Mouse (Mus musculus) MEL (cell line): Measurements from ENCODE around the gene Wwtr1. TPM values are rescaled to one million over a fixed set of nuclear protein-coding genes. Genes with fewer than 3 reads are reported as not detected.

Source experiments
- DNase-seq: peaks from one replicate; pipeline ENCODE4 v3.0.0; 2011; ENCODE audit warnings: low read depth, low spot score
- H3K27ac ChIP-seq: 2 replicates; pipeline ENCODE4 v1.5.1; 2012; ENCODE audit warnings: low read depth, mild to moderate bottlenecking, control low read depth, low read length, moderate library complexity; ENCODE audit not compliant: control insufficient read depth
- H3K27me3 ChIP-seq, 2 experiments: fragments of 150-350 bp in 1 of 2; sonication (generic) in 1 of 2; 2 replicates each; pipeline ENCODE4 v1.6.1; 2012; ENCODE audit warnings: low read length in 2 of 2, mild to moderate bottlenecking in 2 of 2, improper control_type of control experiment in 1 of 2, moderate library complexity in 1 of 2; ENCODE audit not compliant: insufficient read depth in 2 of 2, control insufficient read depth in 1 of 2
- H3K36me3 ChIP-seq, 2 experiments: 2 replicates each; pipeline ENCODE4 v1.6.1; 2012 to 2014; ENCODE audit warnings: low read length in 2 of 2, improper control_type of control experiment in 1 of 2, inconsistent platforms in 1 of 2, mild to moderate bottlenecking in 1 of 2; ENCODE audit not compliant: insufficient read depth in 2 of 2, control insufficient read depth in 1 of 2
- H3K4me1 ChIP-seq, 2 experiments: fragments of 150-350 bp in 1 of 2; sonication (generic) in 1 of 2; 2 replicates each; pipeline ENCODE4 v1.6.1; 2012; ENCODE audit warnings: low read length in 2 of 2, improper control_type of control experiment in 1 of 2, mild to moderate bottlenecking in 1 of 2; ENCODE audit not compliant: insufficient read depth in 2 of 2, control insufficient read depth in 1 of 2
- H3K4me3 ChIP-seq, 2 experiments: fragments of 150-350 bp in 1 of 2; sonication (generic) in 1 of 2; 2 replicates each; pipeline ENCODE4 v1.5.1; 2012; ENCODE audit warnings: low read depth in 2 of 2, low read length in 2 of 2, mild to moderate bottlenecking in 2 of 2, moderate library complexity in 2 of 2, control low read depth in 1 of 2, improper control_type of control experiment in 1 of 2; ENCODE audit not compliant: control insufficient read depth in 1 of 2, insufficient read depth in 1 of 2
- H3K79me2 ChIP-seq: 2 replicates; pipeline ENCODE4 v1.6.1; 2012; ENCODE audit warnings: mild to moderate bottlenecking, low read length, moderate library complexity; ENCODE audit not compliant: control insufficient read depth, poor library complexity, insufficient read depth
- H3K9ac ChIP-seq: 2 replicates; pipeline ENCODE4 v1.6.1; 2012; ENCODE audit warnings: low read depth, mild to moderate bottlenecking, control low read depth, low read length, moderate library complexity; ENCODE audit not compliant: control insufficient read depth, poor library complexity, severe bottlenecking
- H3K9me3 ChIP-seq: fragments of 150-350 bp; sonication (generic); replicated peaks from 2 replicates; pipeline ENCODE4 v1.6.1; 2012; ENCODE audit warnings: mild to moderate bottlenecking, low read length, improper control_type of control experiment, moderate library complexity; ENCODE audit not compliant: insufficient read depth
- BHLHE40 ChIP-seq: IDR thresholded peaks from 2 replicates; pipeline ENCODE4 v1.6.1; 2012; ENCODE audit warnings: low read depth, mild to moderate bottlenecking, inconsistent platforms, low read length, improper control_type of control experiment, borderline replicate concordance
- ETS1 ChIP-seq: IDR thresholded peaks from 2 replicates; pipeline ENCODE4 v1.6.1; 2012; ENCODE audit warnings: low read depth, mild to moderate bottlenecking, inconsistent platforms, low read length, improper control_type of control experiment, moderate library complexity
- GABPA ChIP-seq: IDR thresholded peaks from 2 replicates; pipeline ENCODE4 v1.6.1; 2012; ENCODE audit warnings: low read depth, mild to moderate bottlenecking, inconsistent platforms, low read length, improper control_type of control experiment, moderate library complexity
- JUND ChIP-seq: IDR thresholded peaks from 2 replicates; pipeline ENCODE4 v1.6.1; 2011; ENCODE audit warnings: low read depth, mild to moderate bottlenecking, improper control_type of control experiment, low read length
- MXI1 ChIP-seq: IDR thresholded peaks from 2 replicates; pipeline ENCODE4 v1.6.1; 2011; ENCODE audit warnings: mild to moderate bottlenecking, low read depth, low read length, improper control_type of control experiment
- MYB ChIP-seq: IDR thresholded peaks from 2 replicates; pipeline ENCODE4 v1.6.1; 2011; ENCODE audit warnings: mild to moderate bottlenecking, low read depth, low read length, improper control_type of control experiment
- NELFE ChIP-seq: IDR thresholded peaks from 2 replicates; pipeline ENCODE4 v1.6.1; 2011; ENCODE audit warnings: low read depth, low read length, improper control_type of control experiment
- NRF1 ChIP-seq: IDR thresholded peaks from 2 replicates; pipeline ENCODE4 v1.6.1; 2014; ENCODE audit warnings: low read depth, mild to moderate bottlenecking, inconsistent platforms, low read length, improper control_type of control experiment, moderate library complexity; ENCODE audit not compliant: poor library complexity, insufficient read depth, severe bottlenecking
- POLR2A ChIP-seq, 2 experiments: IDR thresholded peaks; 2 replicates each; pipeline ENCODE4 v1.6.1; 2011 to 2012; ENCODE audit warnings: low read length in 2 of 2, mild to moderate bottlenecking in 2 of 2, control low read depth in 1 of 2, improper control_type of control experiment in 1 of 2, low read depth in 1 of 2, moderate library complexity in 1 of 2; ENCODE audit not compliant: control insufficient read depth in 1 of 2, insufficient read depth in 1 of 2, poor library complexity in 1 of 2
- POLR2AphosphoS2 ChIP-seq: IDR thresholded peaks from 2 replicates; pipeline ENCODE4 v1.6.1; 2011; ENCODE audit warnings: low read length, improper control_type of control experiment
- POLR2AphosphoS5 ChIP-seq: IDR thresholded peaks from 2 replicates; pipeline ENCODE4 v1.6.1; 2012; ENCODE audit warnings: low read depth, borderline replicate concordance, mild to moderate bottlenecking, inconsistent platforms, low read length, moderate library complexity, mixed read lengths
- TAL1 ChIP-seq: IDR thresholded peaks from 2 replicates; pipeline ENCODE4 v1.6.1; 2012; ENCODE audit warnings: mild to moderate bottlenecking, inconsistent platforms, low read length, moderate library complexity, mixed read lengths
- polyA plus RNA-seq, 2 experiments: library from polyadenylated mRNA; stranded (reverse) in 1 of 2; unstranded in 1 of 2; fragments of >175 nt in 1 of 2; fragments of >200 nt in 1 of 2; gene quantifications; 2 replicates each; pipeline versions ENCODE4 v1.2.1 to v1.2.4; 2012; ENCODE audit warnings: low replicate concordance in 2 of 2, low read depth in 1 of 2; ENCODE audit not compliant: insufficient read length in 2 of 2, insufficient read depth in 1 of 2, missing spikeins in 1 of 2
- total RNA-seq: library from RNA; depleted of rRNA; stranded (reverse); fragments of 300-350 nt; gene quantifications from 2 replicates; pipeline ENCODE4 v1.2.3, GENCODE M21; 2012

The Wwtr1 gene
- total and polyA plus RNA-seq, 3 experiments = not detected

- H3K27ac ChIP-seq = no peak overlapping the region
- TF ChIP-seq TAL1 (no peak), MXI1 (no peak), NELFE (no peak), NRF1 (no peak), GABPA (no peak), POLR2AphosphoS2 (no peak), MYB (no peak), POLR2A (IDR thresholded peaks at IDR 0.05; ENCODE audit: control insufficient read depth in 1 of 2, insufficient read depth in 1 of 2, low read depth in 1 of 2, low read length in 2 of 2, poor library complexity in 1 of 2) (no peak), ETS1 (no peak)
- no peaks in the 10 kb centered on the region for H3K27me3 ChIP-seq
- H3K4me1 ChIP-seq = no peaks in the 10 kb centered on the region
- no peak overlapping the region for H3K4me3 ChIP-seq
- DNase-seq = no peak
- H3K9ac ChIP-seq = no peak overlapping the region
- no peaks in the 10 kb centered on the region for H3K79me2 ChIP-seq
- H3K9me3 ChIP-seq = no peaks in the 10 kb centered on the region
- no peaks in the 10 kb centered on the region for H3K36me3 ChIP-seq
These were observed 79.3 kb downstream of the Wwtr1 start for GRCm38 (mm10) chr3:57496428-57496827.

DNA sequence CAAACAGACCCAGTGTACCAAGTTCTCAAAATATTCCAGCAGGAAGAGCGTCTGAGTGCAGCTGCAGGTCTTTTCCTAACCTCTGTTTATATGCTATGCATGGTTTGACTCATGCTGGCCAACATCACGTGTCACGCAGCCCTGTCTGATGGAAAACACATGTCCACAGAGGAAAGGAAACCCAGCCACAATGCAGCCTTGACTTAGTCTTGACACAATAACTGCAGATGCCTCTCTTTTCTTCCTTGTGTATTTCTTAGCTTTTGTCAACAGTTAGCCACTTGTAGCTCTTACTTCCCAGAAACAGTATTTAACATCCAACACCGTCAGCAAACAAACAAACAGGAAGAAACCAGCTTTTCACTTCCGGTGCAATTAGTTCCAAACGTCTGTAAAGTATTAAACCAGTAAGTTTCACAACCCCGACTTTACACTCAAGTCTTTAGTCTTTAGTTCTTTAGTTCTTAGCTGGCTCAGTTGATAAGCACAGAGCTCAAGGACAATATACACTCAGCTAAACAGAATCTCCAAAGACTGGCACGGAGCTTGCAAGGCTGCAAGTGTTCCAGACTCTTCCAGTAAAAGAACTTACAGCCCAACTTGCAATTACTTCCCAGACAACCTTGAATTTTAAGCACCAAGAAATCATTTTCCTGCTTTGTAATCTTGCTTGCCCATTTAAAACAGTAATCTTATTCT is 88.1 kb downstream of the Wwtr1 start:
- DNase-seq = no peak
- TF ChIP-seq JUND = no peak
- H3K27ac ChIP-seq = no peak overlapping the region

DNA sequence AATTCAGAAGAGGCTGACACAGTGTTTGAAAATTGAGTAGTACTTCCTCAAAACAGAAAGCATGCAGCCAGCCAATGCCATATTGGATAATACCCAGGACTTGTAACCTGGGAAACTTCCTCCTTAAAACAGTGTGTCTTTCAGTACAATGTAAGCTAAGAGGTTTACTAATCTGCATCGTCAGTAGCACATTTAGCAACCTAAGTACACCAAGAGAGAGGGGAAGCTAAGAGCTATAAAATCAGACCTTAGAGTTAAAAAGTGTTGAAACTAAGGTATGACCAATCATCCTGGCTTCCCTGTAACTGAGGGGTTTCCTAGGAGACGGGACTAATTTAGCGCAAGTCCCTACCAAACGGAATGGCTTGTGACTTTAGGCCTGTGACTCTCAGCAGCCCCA is 89.6 kb downstream of the Wwtr1 start:
- H3K4me1 ChIP-seq = no peaks in the 10 kb centered on the region
- H3K4me3 ChIP-seq = no peak overlapping the region

More for the DNA sequence above, 88.1 kb downstream of the Wwtr1 start:
- Histone ChIP-seq H3K36me3 (no peaks in the 10 kb centered on the region), H3K79me2 (no peaks in the 10 kb centered on the region), H3K9me3 (no peaks in the 10 kb centered on the region), H3K4me1 (no peaks in the 10 kb centered on the region), H3K4me3 (no peak overlapping the region), H3K27me3 (no peaks in the 10 kb centered on the region), H3K9ac (no peak overlapping the region)

More for the DNA sequence above, 89.6 kb downstream of the Wwtr1 start:
- Histone ChIP-seq H3K9me3 (no peaks in the 10 kb centered on the region), H3K27me3 (no peaks in the 10 kb centered on the region), H3K36me3 (no peaks in the 10 kb centered on the region)
- no peak for DNase-seq
- TF ChIP-seq GABPA (no peak), BHLHE40 (no peak), POLR2AphosphoS5 (no peak)
- TF ChIP-seq, all 39 proteins: peak for 0
- Histone ChIP-seq H3K9ac (no peak overlapping the region), H3K79me2 (no peaks in the 10 kb centered on the region), H3K27ac (no peak overlapping the region)
